Mouse (Mus musculus) liver, postnatal 0 days (tissue): ENCODE data around the gene Prkca.

Experiments
- CTCF ChIP-seq: sonication (generic); IDR thresholded peaks from 2 replicates; pipeline ENCODE4 v1.5.1; 2016; ENCODE audit warnings: antibody characterized with exemption, low read depth
- EP300 ChIP-seq: IDR thresholded peaks from 2 replicates; pipeline ENCODE4 v1.6.1; 2016; ENCODE audit warnings: antibody characterized with exemption, low read depth, mild to moderate bottlenecking

DNA sequence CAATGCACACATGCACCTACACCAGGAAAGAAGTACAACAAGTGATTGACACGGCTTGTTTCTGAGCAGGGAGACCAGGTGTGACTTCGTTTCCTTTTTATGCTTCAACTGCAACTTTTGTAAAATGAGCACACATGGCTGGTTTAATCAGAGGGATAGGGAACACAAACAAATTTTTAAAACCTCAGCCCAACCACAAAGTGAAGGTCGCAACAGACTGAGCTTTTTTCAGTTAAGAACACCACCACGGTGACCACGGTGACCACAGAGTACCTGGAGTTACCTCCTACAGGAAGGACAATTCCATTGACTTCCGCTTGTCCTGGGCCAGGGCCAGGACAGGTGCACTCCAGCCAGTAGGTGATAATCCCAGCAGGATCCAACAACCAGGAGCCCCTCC lies 25.9 kb downstream of the Prkca start:
- no peak for TF ChIP-seq CTCF
- no peak for TF ChIP-seq EP300
